Mouse (Mus musculus): ENCODE measurements around the gene Zfp804a.

DNA sequence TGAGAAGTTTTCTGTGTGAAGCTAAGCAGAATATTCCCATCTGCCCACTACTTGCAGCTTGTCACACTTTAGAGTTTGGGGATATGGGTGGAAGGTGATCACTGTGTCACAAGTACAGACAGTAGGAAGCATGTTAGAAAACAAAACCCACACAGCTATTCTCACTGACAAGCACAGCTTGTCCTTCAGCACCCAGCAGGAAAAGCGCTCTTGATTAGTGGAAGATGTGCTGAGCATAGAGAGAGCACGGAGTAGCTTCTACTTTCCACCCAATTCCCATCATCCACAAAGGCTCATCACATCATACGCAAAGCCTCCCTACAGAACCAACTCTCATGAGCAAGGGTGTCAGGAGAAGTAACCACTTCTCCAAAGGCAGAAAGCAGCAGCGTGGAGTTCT is 1.4 kb downstream of the Zfp804a start:
- no peak for TF ChIP-seq CTCF (conservative IDR thresholded peaks at IDR 0.05; ENCODE audit: insufficient read depth, insufficient read length, low read depth, low read length)
- TF ChIP-seq POLR2A (IDR thresholded peaks at IDR 0.05; ENCODE audit: low read depth, low read length): no peak
